Mouse (Mus musculus) lung, postnatal 0 days (tissue): Measurements from ENCODE around the gene Ccdc27. TPM values are rescaled to one million over a fixed set of nuclear protein-coding genes. Genes with fewer than 3 reads are reported as not detected.

Source experiments
- ATAC-seq: fragments of 200-750 bp; cut with Nextera tagmentation; 2 replicates; pipeline ENCODE4 v1.8.0; 2017; ENCODE audit warnings: moderate library complexity
- DNase-seq: peaks from one replicate; pipeline ENCODE4 v3.0.0-alpha.2; 2016; ENCODE audit warnings: low spot score
- H3K27ac ChIP-seq: fragments of 300-500 bp; sonication (generic); 2 replicates; pipeline ENCODE4 v1.5.1; 2014; ENCODE audit warnings: antibody characterized with exemption, mild to moderate bottlenecking, low read length, mixed read lengths
- H3K27me3 ChIP-seq: fragments of 300-500 bp; sonication (generic); replicated peaks from 2 replicates; pipeline ENCODE4 v1.6.1; 2014; ENCODE audit warnings: low read length, mixed read lengths; ENCODE audit not compliant: insufficient read depth
- H3K36me3 ChIP-seq: fragments of 300-500 bp; sonication (generic); 2 replicates; pipeline ENCODE4 v1.6.1; 2014; ENCODE audit warnings: low read length, mixed read lengths; ENCODE audit not compliant: insufficient read depth
- H3K4me1 ChIP-seq: fragments of 300-500 bp; sonication (generic); 2 replicates; pipeline ENCODE4 v1.6.1; 2014; ENCODE audit warnings: antibody characterized with exemption, low read depth, low read length, mixed read lengths; ENCODE audit not compliant: insufficient read depth
- H3K4me2 ChIP-seq: fragments of 300-500 bp; sonication (generic); replicated peaks from 2 replicates; pipeline ENCODE4 v1.6.1; 2014; ENCODE audit warnings: low read depth, mild to moderate bottlenecking, low read length, moderate library complexity, mixed read lengths
- H3K4me3 ChIP-seq: fragments of 300-500 bp; sonication (generic); 2 replicates; pipeline ENCODE4 v1.5.1; 2014; ENCODE audit warnings: low read depth, low read length
- H3K9ac ChIP-seq: fragments of 300-500 bp; sonication (generic); replicated peaks from 2 replicates; pipeline ENCODE4 v1.6.1; 2014; ENCODE audit warnings: low read depth, mild to moderate bottlenecking
- H3K9me3 ChIP-seq: fragments of 300-500 bp; sonication (generic); 2 replicates; pipeline ENCODE4 v1.6.1; 2016; ENCODE audit warnings: low read length, mixed read lengths
- CTCF ChIP-seq: IDR thresholded peaks from 2 replicates; pipeline ENCODE4 v1.5.1; 2016; ENCODE audit warnings: antibody characterized with exemption, mild to moderate bottlenecking
- EP300 ChIP-seq: IDR thresholded peaks from 2 replicates; pipeline ENCODE4 v1.6.1; 2016; ENCODE audit warnings: antibody characterized with exemption, mild to moderate bottlenecking, control low read depth
- WGBS: fragments of 180-500 bp; shearing (Covaris S2); extraction: QIAGEN DNeasy Blood & Tissue Kit; methylation state at CpG from one replicate; pipeline ENCODE4 v1.1.7; 2014; 5-methylcytosine and 5-hydroxymethylcytosine counted together
- polyA plus RNA-seq: library from polyadenylated mRNA; unstranded; fragments of >200 nt; fragmentation: Nextera tagmentation; extraction: Ambion mirVana; gene quantifications from 2 replicates; pipeline ENCODE4 v1.2.1, GENCODE M21; 2015

The Ccdc27 gene
- polyA plus RNA-seq, 1 experiment from 2014 or later, result not detected

GRCm38 (mm10) chr4:154012132-154012882, 30.2 kb downstream of the Ccdc27 start:
- peaks cover 7% of the 10 kb centered on the region; the same call in 1 of the 2 replicates for H3K36me3 ChIP-seq
- peak overlapping the region; percentile 97 for H3K4me2 ChIP-seq
- TF ChIP-seq CTCF, result no peak
- TF ChIP-seq EP300, result no peak
- DNase-seq (no peak), ATAC-seq (no peak)
- H3K4me3 ChIP-seq, result peak overlapping the region; percentile 97
- peaks cover 9% of the 10 kb centered on the region; the same call in 1 of the 2 replicates for H3K4me1 ChIP-seq
- peak overlapping the region; percentile 58 for H3K27ac ChIP-seq
- WGBS, result under 1% methylated on average over 39 of the region's 55 CpGs
- no peaks in the 10 kb centered on the region for H3K27me3 ChIP-seq
- no peaks in the 10 kb centered on the region for H3K9me3 ChIP-seq
- peak overlapping the region; percentile 92 for H3K9ac ChIP-seq

GRCm38 (mm10) chr4:154011646-154012089, 30.8 kb downstream of the Ccdc27 start, which contains the start of gene Lrrc47:
Lrrc47 (plus strand) TSS chr4:154011731.
- TF ChIP-seq EP300 (no peak), CTCF (no peak)
- H3K27ac ChIP-seq, result peak within 1 kb of the TSS; percentile 58
- H3K4me1 ChIP-seq, result peaks cover 9% of the 10 kb centered on the region; the same call in 1 of the 2 replicates
- ATAC-seq (peak; percentile 95), DNase-seq (peak; percentile 93)
- H3K9me3 ChIP-seq, result no peaks in the 10 kb centered on the region
- peak within 1 kb of the TSS; percentile 97 for H3K4me2 ChIP-seq
- H3K9ac ChIP-seq, result peak within 1 kb of the TSS; percentile 92
- peaks cover 5% of the 10 kb centered on the region; the same call in 1 of the 2 replicates for H3K36me3 ChIP-seq
- 0% methylated on average over 41 of the region's 59 CpGs for WGBS
- H3K27me3 ChIP-seq, result no peaks in the 10 kb centered on the region
- H3K4me3 ChIP-seq, result peak within 1 kb of the TSS; percentile 97

GRCm38 (mm10) chr4:154010907-154011645, 31.4 kb downstream of the Ccdc27 start:
- TF ChIP-seq CTCF, result no peak
- no peak for TF ChIP-seq EP300
- peak overlapping the region; percentile 35; the same call in 1 of the 2 replicates for H3K9ac ChIP-seq
- no peaks in the 10 kb centered on the region for H3K9me3 ChIP-seq
- 25% methylated on average over 13 of the region's 13 CpGs for WGBS
- no peak overlapping the region; the same call in 1 of the 2 replicates for H3K27ac ChIP-seq
- DNase-seq (no peak), ATAC-seq (peak; percentile 27; the same call in 1 of the 2 replicates)
- peaks cover 9% of the 10 kb centered on the region; the same call in 1 of the 2 replicates for H3K4me1 ChIP-seq
- H3K4me3 ChIP-seq, result peak overlapping the region; percentile 97
- H3K27me3 ChIP-seq, result no peaks in the 10 kb centered on the region
- peak overlapping the region; percentile 97 for H3K4me2 ChIP-seq
- peaks cover 5% of the 10 kb centered on the region; the same call in 1 of the 2 replicates for H3K36me3 ChIP-seq

- Histone ChIP-seq H3K27me3 (no peaks in the 10 kb centered on the region), H3K27ac (peak overlapping the region; percentile 59), H3K36me3 (0 out of 2 replicates have a peak, but pooled peaks cover 4% of the 10 kb centered on the region), H3K4me2 (no peak overlapping the region), H3K9ac (no peak overlapping the region), H3K4me3 (no peak overlapping the region), H3K4me1 (peaks cover 7% of the 10 kb centered on the region; the same call in 1 of the 2 replicates), H3K9me3 (no peaks in the 10 kb centered on the region)
- peak; percentile 68 for ATAC-seq
- 38% methylated on average over 4 of the region's 4 CpGs for WGBS
- no peak for TF ChIP-seq CTCF
- no peak for TF ChIP-seq EP300
- DNase-seq, result peak; percentile 75
Observed at GRCm38 (mm10) chr4:154007759-154008158, 34.7 kb downstream of the Ccdc27 start.

- H3K36me3 ChIP-seq, result peaks cover 13% of the 10 kb centered on the region; the same call in 1 of the 2 replicates
- TF ChIP-seq EP300 (no peak), CTCF (no peak)
- no peak for ATAC-seq
Observed at GRCm38 (mm10) chr4:154006264-154006663, 36.2 kb downstream of the Ccdc27 start.

GRCm38 (mm10) chr4:154005488-154005887, 37.0 kb downstream of the Ccdc27 start:
- Histone ChIP-seq H3K9ac (no peak overlapping the region), H3K4me3 (no peak overlapping the region), H3K27ac (no peak overlapping the region), H3K4me1 (no peaks in the 10 kb centered on the region), H3K36me3 (peaks cover 13% of the 10 kb centered on the region; the same call in 1 of the 2 replicates), H3K4me2 (no peak overlapping the region), H3K27me3 (no peaks in the 10 kb centered on the region), H3K9me3 (no peaks in the 10 kb centered on the region)
- 96% methylated on average over 5 of the region's 5 CpGs for WGBS
- DNase-seq (no peak), ATAC-seq (no peak)
- TF ChIP-seq EP300, result no peak
- TF ChIP-seq CTCF, result no peak

More at GRCm38 (mm10) chr4:154006264-154006663, 36.2 kb downstream of the Ccdc27 start:
- Histone ChIP-seq H3K9ac (no peak overlapping the region), H3K4me1 (0 out of 2 replicates have a peak, but pooled peaks cover 4% of the 10 kb centered on the region), H3K9me3 (no peaks in the 10 kb centered on the region), H3K4me3 (no peak overlapping the region), H3K4me2 (no peak overlapping the region), H3K27ac (no peak overlapping the region), H3K27me3 (no peaks in the 10 kb centered on the region)
- DNase-seq, result no peak
- 87% methylated on average over 6 of the region's 6 CpGs for WGBS
